Mouse (Mus musculus) E14TG2a.4 (cell line): ENCODE results near the gene Frmd7.

ENCODE experiments used
- H3K27me3 ChIP-seq: 2 replicates; pipeline ENCODE4 v1.6.1; 2014; ENCODE audit warnings: low read length, control low read depth; ENCODE audit not compliant: insufficient read depth
- H3K36me3 ChIP-seq: 2 replicates; pipeline ENCODE4 v1.6.1; 2014; ENCODE audit warnings: low read length, control low read depth; ENCODE audit not compliant: insufficient read depth
- H3K4me1 ChIP-seq: replicated peaks from 2 replicates; pipeline ENCODE4 v1.6.1; 2014; ENCODE audit warnings: low read depth, low read length, control low read depth
- H3K4me3 ChIP-seq: replicated peaks from 2 replicates; pipeline ENCODE4 v1.5.1; 2014; ENCODE audit warnings: mild to moderate bottlenecking, low read length
- H3K9me3 ChIP-seq: 2 replicates; pipeline ENCODE4 v1.6.1; 2014; ENCODE audit warnings: low read length, control low read depth
- CTCF ChIP-seq: conservative IDR thresholded peaks from 2 replicates; pipeline ENCODE4 v1.5.1; 2014; ENCODE audit warnings: low read length
- NANOG ChIP-seq: IDR thresholded peaks from 2 replicates; pipeline ENCODE4 v1.6.1; 2014; ENCODE audit warnings: borderline replicate concordance, low read length, mixed read lengths
- POU5F1 ChIP-seq: IDR thresholded peaks from 2 replicates; pipeline ENCODE4 v1.6.1; 2014; ENCODE audit warnings: low read length, borderline replicate concordance

Gene Frmd7

DNA sequence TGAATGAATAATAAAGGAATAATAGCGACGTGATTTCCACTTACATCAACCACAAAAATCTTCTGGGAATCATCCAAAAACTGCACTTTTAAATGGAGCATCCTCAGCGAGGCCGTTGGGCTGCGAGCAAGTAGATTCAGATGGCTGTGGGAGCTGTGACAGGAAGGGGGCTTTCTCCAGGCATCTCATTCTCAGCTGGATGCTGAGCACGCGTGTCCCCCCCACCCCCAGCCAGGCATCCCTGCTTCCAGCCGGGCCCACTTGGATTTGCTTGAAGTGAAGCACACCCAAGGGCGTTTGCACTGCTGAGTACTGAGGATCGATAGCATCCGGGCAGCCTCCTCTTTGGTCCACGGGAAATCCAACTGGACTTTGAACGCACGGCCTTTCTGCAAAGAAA lies at the start of gene Frmd7:
Frmd7 (minus strand) TSS at position 101 of the 400 bp plus-strand sequence.
- Histone ChIP-seq H3K4me1 (no peaks in the 10 kb centered on the region), H3K36me3 (no peaks in the 10 kb centered on the region), H3K4me3 (no peak within 1 kb of the TSS), H3K27me3 (no peaks in the 10 kb centered on the region), H3K9me3 (no peaks in the 10 kb centered on the region)
- TF ChIP-seq POU5F1 (no peak), CTCF (no peak), NANOG (no peak)

DNA sequence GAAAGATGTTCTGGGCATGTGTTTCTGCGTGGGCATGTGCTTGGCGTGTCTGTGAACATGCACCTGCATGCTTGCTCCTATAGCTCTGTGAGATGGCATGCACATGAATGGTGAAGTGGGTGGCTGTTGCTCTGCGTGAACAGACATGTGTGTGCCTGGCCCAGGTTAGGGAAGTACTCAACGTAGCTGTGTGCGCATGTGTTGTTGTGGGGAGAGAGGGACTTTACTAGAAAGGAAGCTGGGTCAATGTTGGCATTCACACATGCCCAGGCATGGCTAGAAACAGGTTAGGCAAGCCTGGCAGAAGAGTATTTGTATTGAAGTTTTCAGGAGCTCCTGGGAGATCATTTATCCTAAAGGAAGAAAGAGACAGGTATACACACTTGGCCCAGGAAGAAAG lies 48.8 kb upstream of the Frmd7 start:
- TF ChIP-seq POU5F1 (no peak), CTCF (no peak), NANOG (no peak)
- Histone ChIP-seq H3K4me1 (no peaks in the 10 kb centered on the region), H3K36me3 (no peaks in the 10 kb centered on the region), H3K9me3 (no peaks in the 10 kb centered on the region), H3K4me3 (no peak overlapping the region), H3K27me3 (no peaks in the 10 kb centered on the region)

DNA sequence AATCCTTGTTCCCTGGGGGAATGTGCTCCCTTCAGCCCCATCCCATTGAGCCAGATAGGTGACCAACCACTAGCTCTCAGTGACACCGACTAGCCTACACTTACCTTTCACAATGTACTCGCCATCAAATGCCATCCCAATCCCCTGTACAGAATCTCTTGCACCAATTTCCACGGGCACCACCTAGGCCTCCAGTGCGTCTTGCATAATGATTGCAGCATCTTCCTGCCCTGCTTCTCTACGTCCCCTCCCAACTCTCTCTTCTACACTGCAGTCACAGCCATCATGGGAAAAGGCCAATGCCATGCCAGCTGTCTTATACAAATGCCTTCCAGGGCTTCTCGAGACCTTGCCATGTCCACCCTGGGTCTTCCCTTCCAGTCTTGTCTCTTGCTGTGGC lies 47.4 kb upstream of the Frmd7 start:
- H3K36me3 ChIP-seq, result no peaks in the 10 kb centered on the region
- H3K9me3 ChIP-seq, result no peaks in the 10 kb centered on the region
- no peak overlapping the region for H3K4me3 ChIP-seq
- no peaks in the 10 kb centered on the region for H3K27me3 ChIP-seq
- no peaks in the 10 kb centered on the region for H3K4me1 ChIP-seq
- TF ChIP-seq POU5F1 (no peak), NANOG (no peak), CTCF (no peak)

DNA sequence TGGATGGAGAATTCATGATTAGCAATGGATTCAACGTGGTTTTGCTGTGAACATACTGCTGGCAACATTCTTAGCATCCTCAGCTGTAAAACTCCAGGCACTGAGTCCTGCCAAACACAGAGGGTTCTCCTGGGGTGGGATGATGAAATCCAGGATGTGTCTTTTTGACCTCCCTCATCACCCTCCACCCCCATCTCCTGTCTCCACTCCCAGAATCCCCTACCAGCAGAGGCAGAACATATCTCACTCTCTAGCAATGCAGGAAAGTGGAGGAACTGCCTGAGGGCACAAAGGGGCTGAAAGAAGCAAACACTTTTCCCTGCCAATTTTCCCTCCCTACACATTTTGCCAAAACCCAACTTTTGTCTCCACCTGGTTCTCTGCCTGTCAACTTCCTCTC lies 46.1 kb upstream of the Frmd7 start:
- no peaks in the 10 kb centered on the region for H3K36me3 ChIP-seq
- no peak overlapping the region for H3K4me3 ChIP-seq
- no peak for TF ChIP-seq POU5F1
- TF ChIP-seq CTCF, result no peak
- TF ChIP-seq NANOG, result no peak
- no peaks in the 10 kb centered on the region for H3K4me1 ChIP-seq
- no peaks in the 10 kb centered on the region for H3K9me3 ChIP-seq
- H3K27me3 ChIP-seq, result no peaks in the 10 kb centered on the region

DNA sequence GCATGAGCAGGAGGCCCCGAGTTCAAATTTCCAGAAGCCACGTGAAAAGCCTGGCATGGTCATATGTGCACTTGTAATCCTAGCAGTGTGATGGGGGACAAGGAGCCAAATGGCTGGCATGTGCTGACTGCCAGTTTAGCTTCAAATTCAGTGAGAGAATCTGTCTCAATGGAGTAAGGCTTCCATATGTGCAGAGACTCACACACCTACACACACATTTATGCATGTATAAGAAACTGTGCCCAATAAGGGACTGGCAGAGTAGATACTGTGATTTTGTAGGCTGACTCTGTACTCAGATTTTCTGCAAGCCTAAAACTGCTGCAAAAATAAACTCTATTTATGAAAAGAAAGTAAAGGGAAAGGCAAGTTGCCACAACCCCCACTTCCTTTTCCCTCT lies 35.9 kb upstream of the Frmd7 start:
- H3K36me3 ChIP-seq, result no peaks in the 10 kb centered on the region
- no peaks in the 10 kb centered on the region for H3K27me3 ChIP-seq
- no peaks in the 10 kb centered on the region for H3K9me3 ChIP-seq
- TF ChIP-seq NANOG (no peak), POU5F1 (no peak), CTCF (no peak)
- H3K4me1 ChIP-seq, result no peaks in the 10 kb centered on the region
- no peak overlapping the region for H3K4me3 ChIP-seq

DNA sequence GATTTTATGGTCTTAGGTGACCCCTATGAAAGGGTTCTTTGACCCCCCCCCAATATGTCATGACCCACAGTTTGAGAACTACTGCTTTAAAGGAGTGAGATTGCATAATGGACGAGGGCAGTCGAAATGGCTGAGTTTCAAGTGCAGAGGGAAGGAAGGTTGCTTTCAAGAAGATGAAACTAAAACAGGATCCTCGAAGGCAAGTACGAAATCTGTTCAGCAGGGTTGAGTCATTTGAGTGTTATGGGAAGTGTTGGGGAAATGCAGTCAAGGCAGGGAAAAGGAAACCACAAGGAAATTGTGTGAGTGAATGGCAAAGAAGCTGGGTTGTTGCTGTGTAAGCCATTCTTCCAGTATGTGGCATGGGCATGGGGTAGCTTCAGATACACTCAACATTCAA lies 29.6 kb upstream of the Frmd7 start:
- Histone ChIP-seq H3K4me3 (no peak overlapping the region), H3K27me3 (no peaks in the 10 kb centered on the region), H3K36me3 (no peaks in the 10 kb centered on the region), H3K4me1 (no peaks in the 10 kb centered on the region), H3K9me3 (no peaks in the 10 kb centered on the region)
- TF ChIP-seq CTCF (no peak), NANOG (no peak), POU5F1 (no peak)

DNA sequence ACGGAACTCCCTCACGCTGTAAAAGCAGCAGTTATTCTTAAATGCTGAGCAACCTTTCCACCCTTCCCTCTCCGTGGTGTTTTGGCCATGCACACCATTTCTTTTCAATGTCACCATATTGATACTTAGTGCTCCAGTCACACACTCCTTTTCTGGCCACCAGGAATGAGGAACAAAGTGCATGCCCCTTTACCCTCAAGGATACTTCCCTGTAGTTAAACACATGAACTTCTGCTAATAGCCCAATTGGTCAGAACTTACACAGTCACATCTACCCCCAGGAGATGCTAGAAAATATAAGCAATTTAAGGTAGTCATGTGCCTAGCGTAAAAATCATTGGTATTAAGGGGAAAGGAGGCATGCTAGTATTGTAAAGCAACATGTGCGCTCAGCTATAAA lies 27.4 kb upstream of the Frmd7 start:
- Histone ChIP-seq H3K27me3 (no peaks in the 10 kb centered on the region), H3K4me3 (no peak overlapping the region), H3K36me3 (no peaks in the 10 kb centered on the region), H3K4me1 (no peaks in the 10 kb centered on the region), H3K9me3 (no peaks in the 10 kb centered on the region)
- TF ChIP-seq NANOG (no peak), POU5F1 (no peak), CTCF (no peak)

DNA sequence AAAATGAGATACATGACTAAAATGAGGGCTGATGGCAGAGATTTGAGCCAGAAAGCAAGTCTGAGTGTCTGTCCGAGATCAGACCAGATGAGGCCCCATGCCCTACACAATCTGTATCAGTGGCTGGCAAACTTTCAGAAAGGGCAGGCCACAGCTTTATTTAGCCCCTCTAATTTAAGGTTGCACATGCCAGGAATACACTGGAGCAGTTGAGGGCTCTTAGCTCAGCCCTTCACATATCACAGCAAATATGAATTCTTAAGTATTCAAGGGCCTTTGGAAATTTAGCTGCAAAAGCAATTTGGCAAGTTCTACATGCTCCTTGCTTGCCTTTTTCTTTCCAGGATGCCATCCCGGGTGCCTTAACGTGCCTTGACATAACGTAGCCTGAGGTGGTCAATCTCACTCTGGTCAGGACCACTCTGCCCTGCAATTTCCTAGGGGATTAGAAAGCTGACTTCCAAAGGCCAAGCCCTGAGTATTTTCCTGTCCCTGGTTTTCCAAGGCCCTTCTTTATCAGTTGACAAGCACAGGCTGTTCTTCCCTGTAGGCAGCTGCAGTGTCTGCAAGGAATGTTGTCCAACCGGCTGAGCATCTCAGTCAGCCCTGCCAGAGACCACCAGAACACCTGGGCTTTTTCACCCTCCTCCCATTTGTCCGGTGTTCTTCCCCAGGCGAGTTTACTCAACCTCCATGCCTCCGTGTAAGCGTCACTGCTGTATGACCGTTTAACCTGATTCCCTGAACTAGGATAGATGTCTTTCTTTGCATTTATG lies 25.8 kb upstream of the Frmd7 start:
- TF ChIP-seq CTCF (no peak), NANOG (no peak), POU5F1 (no peak)
- Histone ChIP-seq H3K4me1 (no peaks in the 10 kb centered on the region), H3K27me3 (no peaks in the 10 kb centered on the region), H3K4me3 (no peak overlapping the region), H3K36me3 (no peaks in the 10 kb centered on the region), H3K9me3 (no peaks in the 10 kb centered on the region)

DNA sequence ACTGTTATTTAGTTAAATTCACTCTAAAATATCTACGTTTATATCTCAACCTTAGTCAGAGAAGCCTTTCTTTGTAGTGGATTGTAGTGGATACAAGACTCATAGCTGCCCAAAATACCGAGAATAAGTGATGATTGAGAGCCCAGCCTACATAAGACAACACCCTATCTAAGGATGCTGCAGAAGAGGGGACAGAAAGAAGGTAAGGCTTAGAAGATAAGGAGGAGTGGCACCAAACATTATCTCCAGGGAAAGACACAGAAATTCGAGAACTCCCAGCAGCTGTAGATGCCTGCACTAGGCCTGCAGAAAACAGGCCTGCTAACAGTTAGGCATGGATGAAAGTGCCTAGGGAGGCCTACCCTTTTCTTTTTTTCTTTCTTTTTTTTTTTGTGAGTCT lies 22.6 kb upstream of the Frmd7 start:
- TF ChIP-seq CTCF, result no peak
- no peak for TF ChIP-seq NANOG
- no peak for TF ChIP-seq POU5F1
- Histone ChIP-seq H3K36me3 (no peaks in the 10 kb centered on the region), H3K9me3 (no peaks in the 10 kb centered on the region), H3K4me3 (no peak overlapping the region), H3K4me1 (no peaks in the 10 kb centered on the region), H3K27me3 (no peaks in the 10 kb centered on the region)
